Mouse (Mus musculus): Measurements from ENCODE around the gene Eloa. TPM values are rescaled to one million over a fixed set of nuclear protein-coding genes. Genes with fewer than 3 reads are reported as not detected.

Gene Eloa
- polyA plus RNA-seq (2021; fragmentation: Nextera tagmentation): 8.3 and 9.2 TPM in 2 replicates
- long read RNA-seq, experiment 1, full-length matches to known transcripts: 76 of 93 reads
- long read RNA-seq, experiment 1, partial matches to known transcripts: 13 of 93 reads
- long read RNA-seq, experiment 1, other reads (novel, unspliced or antisense): 4 of 93 reads
- long read RNA-seq, experiment 2, full-length matches to known transcripts: 2 of 22 reads
- long read RNA-seq, experiment 2, partial matches to known transcripts: 19 of 22 reads
- long read RNA-seq, experiment 2, other reads (novel, unspliced or antisense): 1 of 22 reads

GRCm38 (mm10) chr4:136021549-136022047, at the start of gene Eloa:
Eloa (minus strand) TSS chr4:136021763.

GRCm38 (mm10) chr4:136053247-136053596, 31.7 kb upstream of the Eloa start, which contains the start of gene Rpl11:
Rpl11 (minus strand) TSS chr4:136053428.

GRCm38 (mm10) chr4:135986943-135987710, 34.4 kb downstream of the Eloa start, which contains the start of gene Pithd1:
Pithd1 (minus strand) TSS chr4:135987264.

GRCm38 (mm10) chr4:135972556-135972906, 49.0 kb downstream of the Eloa start, which contains the start of gene Lypla2:
Lypla2 (minus strand) TSS chr4:135972626.

GRCm38 (mm10) chr4:135963457-135964193, 57.9 kb downstream of the Eloa start, which contains the start of gene Gale:
Gale (plus strand) TSS chr4:135963727.

Other genes starting within 250 kb of the Eloa start
- gene Srsf10, start 166.0 kb downstream of the Eloa start, polyA plus RNA-seq (2021; fragmentation: Nextera tagmentation): 47.6 and 49.8 TPM in 2 replicates
- gene Pnrc2, start 147.9 kb downstream of the Eloa start, polyA plus RNA-seq (2021; fragmentation: Nextera tagmentation): 42.4 and 47.8 TPM in 2 replicates
- gene Cnr2, start 126.4 kb downstream of the Eloa start, polyA plus RNA-seq (2021; fragmentation: Nextera tagmentation): 0.09 and 0.10 TPM in 2 replicates
- 40.3 and 75.4 TPM in 2 replicates for gene Fuca1, start 101.0 kb downstream of the Eloa start, polyA plus RNA-seq (2021; fragmentation: Nextera tagmentation)
- 76.6 and 102 TPM in 2 replicates for gene Hmgcl, start 75.3 kb downstream of the Eloa start, polyA plus RNA-seq (2021; fragmentation: Nextera tagmentation)
- gene Gale, start 58.0 kb downstream of the Eloa start, polyA plus RNA-seq (2021; fragmentation: Nextera tagmentation): 12.8 and 14.4 TPM in 2 replicates
- 34.5 and 75.6 TPM in 2 replicates for gene Lypla2, start 49.1 kb downstream of the Eloa start, polyA plus RNA-seq (2021; fragmentation: Nextera tagmentation)
- 146 and 163 TPM in 2 replicates for gene Pithd1, start 34.5 kb downstream of the Eloa start, polyA plus RNA-seq (2021; fragmentation: Nextera tagmentation)
- 1,300 and 1,470 TPM in 2 replicates for gene Rpl11, start 31.7 kb upstream of the Eloa start, polyA plus RNA-seq (2021; fragmentation: Nextera tagmentation)
- gene Id3, start 121.7 kb upstream of the Eloa start, polyA plus RNA-seq (2021; fragmentation: Nextera tagmentation): 114 and 124 TPM in 2 replicates
- gene E2f2, start 150.6 kb upstream of the Eloa start, polyA plus RNA-seq (2021; fragmentation: Nextera tagmentation): 0.15 and 0.68 TPM in 2 replicates
- gene Asap3, start 184.6 kb upstream of the Eloa start, polyA plus RNA-seq (2021; fragmentation: Nextera tagmentation): 0.43 and 0.50 TPM in 2 replicates
- 0.91 and 1.6 TPM in 2 replicates for gene Tcea3, start 226.0 kb upstream of the Eloa start, polyA plus RNA-seq (2021; fragmentation: Nextera tagmentation)